Mouse (Mus musculus) brain, embryonic 14.5 days (tissue): ENCODE data around the gene Ndrg3.
"Not testable (repeated sequence)": the region's sequence is repeated elsewhere in the genome, so short reads cannot be mapped to it uniquely, and the experiment has no call there.

ENCODE experiments used
- CTCF ChIP-seq: fragments of 200-500 bp; IDR thresholded peaks from 2 replicates; pipeline ENCODE4 v1.5.1; 2012; ENCODE audit warnings: inconsistent platforms, mild to moderate bottlenecking, moderate library complexity, borderline replicate concordance; ENCODE audit not compliant: insufficient read depth, insufficient read length; ENCODE audit errors: extremely low read depth
- POLR2A ChIP-seq: fragments of 200-500 bp; IDR thresholded peaks from 2 replicates; pipeline ENCODE4 v1.6.1; 2012; ENCODE audit warnings: mild to moderate bottlenecking, inconsistent platforms, borderline replicate concordance; ENCODE audit not compliant: poor library complexity, insufficient read depth, insufficient read length, severe bottlenecking; ENCODE audit errors: extremely low read depth

GRCm38 (mm10) chr2:156925611-156926010, 66.2 kb downstream of the Ndrg3 start:
- TF ChIP-seq POLR2A, CTCF: not testable (repeated sequence)
